Mouse (Mus musculus) left cerebral cortex, postnatal 36 days (tissue): ENCODE data around the gene Vwa7. TPM values are rescaled to one million over a fixed set of nuclear protein-coding genes. Genes with fewer than 3 reads are reported as not detected.
"Not testable (repeated sequence)": the region's sequence is repeated elsewhere in the genome, so short reads cannot be mapped to it uniquely, and the experiment has no call there.

Experiments used
- DNase-seq, 2 experiments: peaks; one replicate each; pipeline ENCODE4 v3.0.0; 2021 to 2022; ENCODE audit warnings: low spot score in 2 of 2, mixed read lengths in 1 of 2
- intact Hi-C: fragments of 180-260 bp; cut with DNase I; formaldehyde crosslinking; loops from one replicate; pipeline ENCODE4 v1.15.1; 2025
- total RNA-seq, 2 experiments: library from RNA; stranded (reverse); gene quantifications; 2 replicates each; pipeline ENCODE4 v1.2.3; 2021

Vwa7 gene
- total RNA-seq, 2 experiments from 2014 or later, result 0.48 to 0.57 TPM

- intact Hi-C loops, result no loop called here
- no peak for DNase-seq
Measured at GRCm38 (mm10) chr17:34998526-34999430, 17.6 kb upstream of the Vwa7 start.

- intact Hi-C loops, result loop anchor here (10.0 kb wide), 1 partner anchor 235 kb away; the partner anchor contains the start of genes Atp6v1g2 and Nfkbil1
- DNase-seq, result not testable (repeated sequence)
Measured at GRCm38 (mm10) chr17:34999871-35000716, 16.3 kb upstream of the Vwa7 start.

DNA sequence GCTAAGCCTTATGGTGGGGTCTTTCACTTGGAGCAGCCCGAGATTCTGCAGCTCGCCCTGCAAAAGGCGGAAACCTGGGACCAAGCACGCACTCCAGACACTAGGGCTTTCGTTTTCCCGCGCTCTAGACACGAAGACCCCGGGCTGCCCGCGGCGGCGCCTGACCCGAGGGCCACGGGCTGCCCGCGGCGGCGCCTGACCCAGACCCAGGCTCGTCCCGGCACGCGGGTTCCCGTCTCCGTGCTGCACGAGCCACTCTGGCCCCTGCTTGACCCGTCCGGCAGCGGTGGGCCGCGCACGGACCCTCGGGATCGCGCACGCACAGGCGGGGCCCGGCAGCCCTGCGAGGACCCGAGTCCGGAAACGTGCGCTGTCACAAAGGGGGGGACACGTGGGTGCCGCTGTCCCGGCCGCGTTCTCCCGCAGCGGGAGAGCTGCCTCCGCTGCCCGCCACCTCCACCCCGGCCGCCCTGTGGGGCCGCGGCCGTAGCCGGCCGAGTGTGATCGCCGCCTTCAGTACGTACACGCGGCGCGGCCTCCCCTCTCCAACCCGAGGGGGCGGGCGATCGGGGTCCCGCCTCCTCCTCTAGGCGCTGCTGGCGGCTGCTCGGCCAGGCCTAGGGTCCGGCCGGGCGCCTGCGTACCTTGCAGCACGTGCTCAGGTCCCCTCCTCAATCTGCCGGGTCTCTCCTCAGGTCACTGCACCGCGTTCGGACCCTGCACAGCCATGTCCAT, 15.5 kb upstream of the Vwa7 start, which contains the start of gene Vars:
Vars (plus strand) TSS at position 271 of the 735 bp plus-strand sequence.
- peak; percentile 84 to 88 for DNase-seq
- intact Hi-C loops, result loop anchor here (10.0 kb wide), 1 partner anchor 234 kb away; the partner anchor contains the start of genes Atp6v1g2 and Nfkbil1

DNA sequence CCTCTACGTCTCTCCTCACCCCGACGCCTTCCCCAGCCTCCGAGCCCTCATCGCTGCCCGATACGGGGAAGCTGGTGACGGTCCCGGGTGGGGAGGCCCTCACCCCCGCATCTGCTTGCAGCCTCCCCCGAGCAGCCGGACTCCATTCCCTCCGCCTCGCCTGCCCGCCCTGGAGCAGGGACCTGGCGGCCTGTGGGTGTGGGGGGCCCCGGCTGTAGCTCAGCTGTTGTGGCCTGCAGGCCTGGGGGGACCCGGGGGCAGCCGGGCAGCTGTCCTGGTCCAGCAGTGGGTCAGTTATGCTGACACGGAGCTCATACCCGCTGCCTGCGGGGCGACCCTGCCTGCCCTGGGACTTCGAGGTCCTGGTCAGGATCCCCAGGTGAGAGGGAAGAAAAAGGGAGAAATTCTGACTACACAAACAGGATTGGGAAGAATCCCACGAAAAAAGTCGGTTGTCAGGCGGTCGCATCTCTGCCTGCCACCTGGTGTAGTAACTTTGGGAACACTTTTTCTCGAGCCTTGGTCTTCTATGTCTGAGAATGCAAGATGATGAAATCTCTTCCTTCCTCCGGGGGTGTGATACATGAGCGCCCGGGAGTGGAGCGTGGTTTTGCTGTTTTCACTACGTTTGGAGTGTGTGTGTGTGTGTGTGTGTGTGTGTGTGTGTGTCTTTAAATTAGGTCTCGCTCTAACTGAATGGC, 14.8 kb upstream of the Vwa7 start:
- peak in 1 of 2 experiments; percentile 30 for DNase-seq
- intact Hi-C loops, result loop anchor here (10.0 kb wide), 1 partner anchor 233 kb away; the partner anchor contains the start of genes Atp6v1g2 and Nfkbil1

- no peak for DNase-seq
- intact Hi-C loops, result loop anchor here (10.0 kb wide), 1 partner anchor 232 kb away; the partner anchor contains the start of genes Atp6v1g2 and Nfkbil1
Measured at GRCm38 (mm10) chr17:35002153-35002865, 14.1 kb upstream of the Vwa7 start.

- intact Hi-C loops, result loop anchor here (10.0 kb wide), 1 partner anchor 232 kb away; the partner anchor contains the start of genes Atp6v1g2 and Nfkbil1
- no peak for DNase-seq
Measured at GRCm38 (mm10) chr17:35003022-35003838, 13.1 kb upstream of the Vwa7 start.

DNA sequence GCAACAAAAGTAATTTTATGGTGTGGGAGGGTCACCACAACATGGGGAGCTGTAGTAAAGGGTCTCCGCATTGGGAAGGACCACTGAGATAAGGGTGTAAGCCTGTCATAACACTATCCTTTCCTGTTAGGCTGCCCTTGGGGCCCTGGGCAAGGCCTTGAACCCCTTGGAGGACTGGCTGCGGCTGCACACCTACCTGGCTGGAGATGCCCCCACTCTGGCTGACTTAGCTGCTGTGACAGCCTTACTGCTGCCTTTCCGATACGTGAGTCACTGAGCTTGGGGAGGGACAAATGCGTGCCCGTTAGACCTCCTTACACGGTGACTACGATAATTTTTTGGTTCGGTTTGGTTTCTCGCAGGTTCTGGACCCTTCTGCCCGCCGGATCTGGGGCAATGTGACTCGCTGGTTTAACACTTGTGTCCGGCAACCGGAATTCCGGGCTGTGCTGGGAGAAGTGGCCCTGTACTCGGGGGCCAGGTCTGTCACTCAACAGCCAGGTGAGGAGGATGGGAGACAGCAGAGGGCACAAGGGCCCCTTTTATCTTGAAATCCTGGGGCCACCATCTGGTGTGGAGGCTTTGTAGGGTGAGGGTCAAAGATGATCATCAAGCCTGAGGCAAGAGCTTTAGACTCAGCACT, 12.2 kb upstream of the Vwa7 start:
- intact Hi-C loops, result loop anchor here (10.0 kb wide), 1 partner anchor 231 kb away; the partner anchor contains the start of genes Atp6v1g2 and Nfkbil1
- DNase-seq, result no peak

DNA sequence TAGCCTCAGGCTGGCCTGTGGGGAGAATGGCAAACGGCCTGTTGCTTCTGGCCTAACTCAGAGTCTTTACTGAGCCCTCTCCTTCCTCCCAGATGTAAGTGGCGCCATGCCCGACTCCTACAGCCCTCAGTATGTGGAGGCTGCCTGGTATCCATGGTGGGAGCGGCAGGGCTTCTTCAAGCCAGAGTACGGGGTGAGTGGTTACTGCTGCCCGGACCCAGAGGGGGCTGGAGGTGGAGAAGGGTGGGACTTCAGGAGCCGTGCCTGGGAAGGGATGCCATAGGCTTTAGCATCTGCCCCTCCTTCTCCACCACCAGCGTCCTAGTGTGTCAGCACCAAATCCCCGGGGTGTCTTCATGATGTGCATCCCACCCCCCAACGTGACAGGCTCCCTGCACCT, 11.2 kb upstream of the Vwa7 start:
- intact Hi-C loops, result loop anchor here (10.0 kb wide), 1 partner anchor 230 kb away; the partner anchor contains the start of genes Atp6v1g2 and Nfkbil1
- no peak for DNase-seq

GRCm38 (mm10) chr17:35005902-35006301, 10.5 kb upstream of the Vwa7 start:
- intact Hi-C loops, result loop anchor here (10.0 kb wide), 1 partner anchor 229 kb away; the partner anchor contains the start of genes Atp6v1g2 and Nfkbil1
- not testable (repeated sequence) for DNase-seq

GRCm38 (mm10) chr17:35007387-35007991, 8.9 kb upstream of the Vwa7 start:
- DNase-seq, result no peak
- intact Hi-C loops, result loop anchor here (10.0 kb wide), 1 partner anchor 227 kb away; the partner anchor contains the start of genes Atp6v1g2 and Nfkbil1

DNA sequence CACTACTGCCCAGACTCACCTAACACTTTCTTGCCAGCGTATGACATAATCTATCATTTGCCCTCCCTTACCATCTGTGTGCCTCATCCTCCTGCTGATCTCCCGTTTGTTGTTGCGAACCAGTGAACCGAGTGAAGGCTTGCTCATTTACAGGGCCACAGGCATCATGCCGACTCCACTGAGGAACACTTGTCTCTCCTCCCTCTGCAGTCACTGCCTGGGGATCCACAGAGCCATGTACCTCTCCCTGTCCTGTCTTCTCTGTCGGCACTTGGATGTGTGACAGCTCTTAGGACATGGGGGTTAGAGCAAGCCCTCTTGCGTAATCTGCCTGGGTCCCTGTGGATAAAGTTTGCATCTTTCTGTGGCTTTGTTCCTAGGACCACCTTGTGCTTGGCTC, 6.8 kb upstream of the Vwa7 start:
- DNase-seq, result no peak
- intact Hi-C loops, result loop anchor here (10.0 kb wide), 1 partner anchor 225 kb away; the partner anchor contains the start of genes Atp6v1g2 and Nfkbil1

DNA sequence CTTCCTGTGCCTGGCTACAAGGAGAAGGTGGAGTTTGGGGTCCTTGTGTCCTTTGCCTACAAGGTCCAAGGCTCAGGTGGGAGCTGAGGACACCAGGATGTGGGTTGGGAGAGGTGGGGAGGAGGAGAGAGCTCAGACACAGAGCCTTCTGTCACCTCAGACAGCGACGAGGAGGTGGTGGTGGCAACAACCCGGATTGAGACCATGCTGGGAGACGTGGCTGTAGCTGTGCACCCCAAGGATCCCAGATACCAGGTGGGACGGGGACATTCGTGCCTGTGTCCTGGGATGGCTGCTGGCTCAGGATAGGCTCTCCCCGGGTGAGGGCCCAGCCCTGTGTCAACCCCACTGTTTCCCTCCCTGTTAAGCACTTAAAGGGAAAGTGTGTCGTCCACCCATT, 4.9 kb upstream of the Vwa7 start:
- intact Hi-C loops, result no loop called here
- no peak for DNase-seq

DNA sequence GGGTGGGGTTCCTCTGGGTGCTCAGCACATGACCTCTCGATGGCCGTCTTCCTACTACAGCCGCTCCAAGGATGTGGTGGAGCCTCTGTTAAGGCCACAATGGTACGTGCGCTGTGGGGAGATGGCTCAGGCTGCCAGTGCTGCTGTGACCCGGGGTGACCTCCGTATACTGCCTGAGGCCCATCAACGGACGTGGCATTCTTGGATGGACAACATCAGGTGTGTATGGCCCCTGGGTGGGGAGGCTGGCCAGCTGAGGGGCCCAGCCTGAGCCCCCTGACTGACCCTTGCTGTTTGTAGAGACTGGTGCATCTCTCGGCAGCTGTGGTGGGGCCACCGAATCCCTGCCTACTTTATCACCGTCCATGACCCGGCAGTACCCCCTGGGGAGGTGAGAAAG, 3.9 kb upstream of the Vwa7 start:
- DNase-seq, result no peak
- intact Hi-C loops, result no loop called here

DNA sequence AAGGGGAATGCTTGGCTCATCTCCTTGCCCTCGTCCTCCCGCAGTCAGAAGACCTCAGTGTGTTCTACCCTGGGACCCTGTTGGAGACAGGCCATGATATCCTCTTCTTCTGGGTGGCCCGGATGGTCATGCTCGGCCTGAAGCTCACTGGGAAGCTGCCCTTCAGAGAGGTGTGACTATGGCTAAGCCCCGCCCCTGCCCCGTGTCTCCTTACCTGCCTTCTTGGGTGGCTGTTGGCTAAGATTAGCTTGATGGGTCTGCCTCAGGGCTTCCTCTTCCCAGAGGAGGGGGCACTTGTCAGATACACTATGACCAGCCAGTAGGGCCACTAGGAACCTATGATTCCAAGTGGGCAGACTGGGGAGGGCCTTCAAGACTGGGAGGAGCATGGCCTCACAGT, 3.2 kb upstream of the Vwa7 start:
- intact Hi-C loops, result no loop called here

DNA sequence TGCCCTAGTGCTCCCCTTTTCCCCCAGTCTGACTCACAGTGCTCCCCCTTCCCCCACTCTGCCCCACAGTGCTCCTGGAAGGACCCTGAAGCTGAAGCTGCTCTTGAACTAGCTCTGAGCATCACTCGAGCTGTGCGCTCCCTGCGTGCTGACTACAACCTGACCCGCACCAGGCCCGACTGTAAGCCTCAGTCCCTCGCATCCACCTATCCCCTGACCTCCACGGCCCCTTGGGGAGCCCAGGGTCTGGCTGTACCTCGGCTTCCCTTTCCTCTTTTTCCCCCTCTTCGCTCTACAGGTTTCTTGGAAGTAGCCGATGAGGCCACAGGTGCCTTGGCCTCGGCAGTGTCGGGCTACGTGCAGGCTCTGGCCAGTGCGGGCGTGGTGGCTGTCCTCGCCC, 1.1 kb upstream of the Vwa7 start:
- intact Hi-C loops, result no loop called here
- DNase-seq, result no peak

More for the DNA sequence above, 3.2 kb upstream of the Vwa7 start:
- DNase-seq, result no peak
